Mouse (Mus musculus): ENCODE measurements at regions not wholly inside any gene's neighbourhood (a gene's known extent, or its start where the extent isn't known, plus 50 kb on each side); places are given as distances from the start of the nearest gene placed in this dataset.

GRCm38 (mm10) chr1:189154376-189154775 lies 146.7 kb upstream of the Kctd3 start:
- TF ChIP-seq CTCF (IDR thresholded peaks at IDR 0.05; ENCODE audit: extremely low read depth, insufficient read length, insufficient replicate concordance, low read depth, low read length) (no peak), POLR2A (IDR thresholded peaks at IDR 0.05; ENCODE audit: low read depth, low read length) (no peak)
